Mouse (Mus musculus): ENCODE data around the gene Zdhhc17. TPM values are rescaled to one million over a fixed set of nuclear protein-coding genes. Genes with fewer than 3 reads are reported as not detected.
A peak's percentile ranks its signal among the peaks of the same experiment; 100 is the strongest.

Zdhhc17 gene
- polyA plus RNA-seq, 1 experiment: 31.6 TPM

DNA sequence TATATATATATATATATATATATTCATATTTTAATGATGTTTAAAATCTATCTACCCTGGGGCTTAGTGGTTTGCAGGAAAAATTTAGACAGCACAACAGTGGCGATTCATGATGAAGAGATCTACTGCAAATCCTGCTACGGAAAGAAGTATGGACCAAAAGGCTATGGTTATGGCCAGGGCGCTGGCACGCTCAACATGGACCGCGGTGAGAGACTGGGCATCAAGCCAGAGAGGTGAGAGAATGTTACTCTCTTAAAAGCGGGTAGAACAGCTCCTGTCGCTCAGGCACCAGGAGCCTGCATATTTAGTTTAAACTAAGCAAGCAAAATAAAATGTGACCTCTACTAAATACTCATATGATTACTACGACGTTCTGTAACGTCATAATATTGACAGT lies 74.9 kb downstream of the Zdhhc17 start:
- TF ChIP-seq POLR2A (IDR thresholded peaks at IDR 0.05; ENCODE audit: low read depth, low read length): no peak
- no peak for TF ChIP-seq CTCF (IDR thresholded peaks at IDR 0.05; ENCODE audit: borderline replicate concordance, insufficient read depth, low read length)
- Histone ChIP-seq H3K27ac (ENCODE audit: insufficient read depth, low read length) (no peak overlapping the region), H3K4me3 (ENCODE audit: insufficient read depth, low read length) (no peak overlapping the region), H3K4me1 (ENCODE audit: control insufficient read depth, insufficient read depth, low read length) (peaks cover 8% of the 10 kb centered on the region)

DNA sequence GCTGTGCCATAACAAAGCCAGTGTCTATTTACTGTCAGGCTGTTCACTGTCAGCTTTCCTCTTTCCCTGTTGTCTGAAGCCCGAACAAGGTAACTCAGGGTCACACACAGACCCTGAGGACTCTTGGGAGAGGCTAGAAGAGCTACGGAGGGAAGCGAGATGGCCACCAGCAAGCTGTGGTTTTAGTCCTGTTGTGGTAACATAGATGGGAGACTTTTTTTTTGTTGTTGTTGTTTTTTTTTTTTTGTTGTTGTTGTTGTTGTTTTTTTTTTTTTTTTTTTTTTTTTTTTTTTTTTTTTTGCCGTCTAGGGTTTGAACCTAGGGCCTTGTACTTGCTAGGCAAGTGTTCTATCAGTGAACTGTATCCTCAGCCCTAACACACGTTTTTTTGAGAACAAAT lies 76.4 kb downstream of the Zdhhc17 start:
- TF ChIP-seq POLR2A (IDR thresholded peaks at IDR 0.05; ENCODE audit: low read depth, low read length): no peak
- TF ChIP-seq CTCF (IDR thresholded peaks at IDR 0.05; ENCODE audit: borderline replicate concordance, insufficient read depth, low read length): no peak
- H3K4me3 ChIP-seq (ENCODE audit: insufficient read depth, low read length): no peak overlapping the region
- H3K27ac ChIP-seq (ENCODE audit: insufficient read depth, low read length): peak overlapping the region; percentile 43; the same call in 1 of the 2 replicates
- H3K4me1 ChIP-seq (ENCODE audit: control insufficient read depth, insufficient read depth, low read length): peaks cover 8% of the 10 kb centered on the region

DNA sequence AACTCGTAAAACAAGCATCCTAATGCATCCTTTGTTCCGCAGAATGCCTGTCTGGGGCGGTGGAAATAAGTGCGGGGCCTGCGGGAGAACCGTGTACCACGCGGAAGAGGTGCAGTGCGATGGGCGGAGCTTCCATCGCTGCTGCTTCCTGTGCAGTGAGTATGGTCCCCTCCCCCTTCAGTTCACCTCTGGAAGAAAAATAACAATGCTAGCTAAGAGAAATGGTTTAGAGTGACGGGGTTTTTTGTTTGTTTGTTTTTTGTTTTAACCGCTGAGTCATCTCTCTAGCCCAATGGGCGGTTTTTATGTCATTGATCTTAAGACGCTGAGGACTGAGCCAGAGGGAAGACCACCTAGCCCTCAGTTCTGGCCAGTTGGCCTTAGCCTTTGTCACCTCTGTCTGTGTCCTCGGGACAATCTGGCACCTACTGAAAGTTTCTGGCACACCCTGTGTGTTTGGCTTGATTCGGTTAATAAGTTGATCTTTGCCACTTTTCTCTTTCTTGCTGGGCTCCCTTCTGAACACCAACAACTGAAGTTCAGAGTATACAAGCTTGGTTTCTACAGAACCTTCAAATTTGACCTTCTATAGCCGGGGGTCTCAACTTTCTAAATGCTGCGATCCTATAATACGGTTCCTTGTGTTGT lies 77.9 kb downstream of the Zdhhc17 start:
- H3K4me1 ChIP-seq (ENCODE audit: control insufficient read depth, insufficient read depth, low read length): peaks cover 12% of the 10 kb centered on the region
- H3K27ac ChIP-seq (ENCODE audit: insufficient read depth, low read length): peak overlapping the region; percentile 14
- TF ChIP-seq CTCF (IDR thresholded peaks at IDR 0.05; ENCODE audit: borderline replicate concordance, insufficient read depth, low read length): no peak
- TF ChIP-seq POLR2A (IDR thresholded peaks at IDR 0.05; ENCODE audit: low read depth, low read length): no peak
- no peak overlapping the region for H3K4me3 ChIP-seq (ENCODE audit: insufficient read depth, low read length)

DNA sequence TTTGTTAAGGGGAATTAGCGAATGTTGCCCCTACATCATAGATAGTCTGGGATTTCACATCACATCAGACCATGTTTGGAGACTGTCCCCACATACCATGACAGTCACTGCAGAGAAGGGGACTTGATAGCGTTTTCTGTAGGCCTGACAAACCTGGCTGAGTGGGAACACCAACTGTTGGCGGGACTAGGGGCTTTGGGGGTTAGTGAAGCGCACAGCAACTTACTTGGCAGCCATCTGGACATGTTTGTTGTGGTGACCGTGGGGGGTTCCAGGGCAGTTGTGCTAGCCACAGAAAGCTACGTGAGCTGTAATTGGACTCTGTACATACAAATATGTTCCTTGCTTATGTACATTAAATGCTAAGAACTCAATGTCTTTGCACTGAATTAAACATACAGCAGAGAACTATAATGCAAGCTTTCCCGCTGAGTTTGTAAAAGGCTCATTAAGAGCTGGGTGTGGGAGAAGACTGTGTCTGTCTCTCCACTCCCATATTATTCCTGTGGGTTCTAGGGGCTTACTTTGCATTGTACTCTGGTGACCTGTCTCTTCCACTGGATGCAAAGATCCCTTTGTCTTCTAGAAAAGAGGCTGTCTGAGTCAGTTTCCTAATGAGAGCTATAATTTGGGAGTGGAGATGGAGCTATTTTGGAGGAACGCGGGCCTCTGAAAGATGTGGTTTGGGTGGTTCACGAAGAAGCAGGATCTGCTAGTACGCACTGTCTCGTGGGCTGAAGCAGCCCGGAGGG lies 78.6 kb downstream of the Zdhhc17 start:
- peaks cover 17% of the 10 kb centered on the region for H3K4me1 ChIP-seq (ENCODE audit: control insufficient read depth, insufficient read depth, low read length)

DNA sequence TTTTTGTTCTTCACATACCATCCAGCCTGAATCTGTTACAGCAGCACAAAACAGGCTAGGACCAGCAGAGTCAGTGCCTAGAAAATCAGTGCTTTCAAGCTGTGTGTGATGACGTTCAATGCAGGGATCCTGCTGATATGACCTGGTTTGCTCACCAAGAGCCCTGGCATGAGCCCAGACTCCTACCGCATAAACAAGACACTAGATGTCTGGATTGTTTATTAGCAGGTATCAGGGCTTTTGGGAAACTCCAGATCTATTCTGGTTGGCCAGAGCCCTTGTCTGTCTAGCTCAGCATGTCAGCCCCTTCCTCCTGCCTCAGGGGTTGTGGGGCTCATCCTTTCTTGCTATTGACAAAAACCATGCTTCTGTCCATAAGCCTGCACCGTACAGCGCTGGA lies 80.2 kb downstream of the Zdhhc17 start:
- Histone ChIP-seq H3K4me3 (ENCODE audit: insufficient read depth, low read length) (no peak overlapping the region), H3K27ac (ENCODE audit: insufficient read depth, low read length) (no peak overlapping the region), H3K4me1 (ENCODE audit: control insufficient read depth, insufficient read depth, low read length) (peaks cover 23% of the 10 kb centered on the region)

More for the DNA sequence above, 78.6 kb downstream of the Zdhhc17 start:
- peak overlapping the region; percentile 20; the same call in 1 of the 2 replicates for H3K27ac ChIP-seq (ENCODE audit: insufficient read depth, low read length)
- TF ChIP-seq CTCF (IDR thresholded peaks at IDR 0.05; ENCODE audit: borderline replicate concordance, insufficient read depth, low read length): no peak
- no peak for TF ChIP-seq POLR2A (IDR thresholded peaks at IDR 0.05; ENCODE audit: low read depth, low read length)
- no peak overlapping the region for H3K4me3 ChIP-seq (ENCODE audit: insufficient read depth, low read length)

DNA sequence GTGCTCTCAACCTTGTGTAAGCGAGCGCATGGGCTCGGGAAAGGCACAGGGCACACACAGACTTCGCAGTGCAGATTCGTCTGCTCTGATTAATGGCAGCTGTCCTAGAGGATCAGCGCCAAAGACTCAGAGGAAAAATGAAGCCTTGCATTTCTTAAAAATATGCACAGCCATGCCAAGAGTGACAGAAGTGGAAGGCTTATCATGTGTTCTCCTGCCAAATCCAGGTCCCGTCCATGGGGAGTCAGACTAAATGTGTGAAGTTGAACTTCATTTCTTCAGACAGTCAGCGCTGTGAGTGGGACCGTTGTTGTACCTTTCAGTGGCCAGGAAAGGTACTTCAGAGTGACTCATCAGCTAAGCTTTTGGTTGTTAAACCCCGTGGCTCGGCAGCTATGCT lies 82.4 kb downstream of the Zdhhc17 start:
- peaks cover 23% of the 10 kb centered on the region for H3K4me1 ChIP-seq (ENCODE audit: control insufficient read depth, insufficient read depth, low read length)
- peak overlapping the region; percentile 62 for H3K27ac ChIP-seq (ENCODE audit: insufficient read depth, low read length)
- H3K4me3 ChIP-seq (ENCODE audit: insufficient read depth, low read length): no peak overlapping the region
- TF ChIP-seq POLR2A (IDR thresholded peaks at IDR 0.05; ENCODE audit: low read depth, low read length): no peak
- TF ChIP-seq CTCF (IDR thresholded peaks at IDR 0.05; ENCODE audit: borderline replicate concordance, insufficient read depth, low read length): no peak

More for the DNA sequence above, 80.2 kb downstream of the Zdhhc17 start:
- TF ChIP-seq POLR2A (IDR thresholded peaks at IDR 0.05; ENCODE audit: low read depth, low read length) (no peak), CTCF (IDR thresholded peaks at IDR 0.05; ENCODE audit: borderline replicate concordance, insufficient read depth, low read length) (no peak)

DNA sequence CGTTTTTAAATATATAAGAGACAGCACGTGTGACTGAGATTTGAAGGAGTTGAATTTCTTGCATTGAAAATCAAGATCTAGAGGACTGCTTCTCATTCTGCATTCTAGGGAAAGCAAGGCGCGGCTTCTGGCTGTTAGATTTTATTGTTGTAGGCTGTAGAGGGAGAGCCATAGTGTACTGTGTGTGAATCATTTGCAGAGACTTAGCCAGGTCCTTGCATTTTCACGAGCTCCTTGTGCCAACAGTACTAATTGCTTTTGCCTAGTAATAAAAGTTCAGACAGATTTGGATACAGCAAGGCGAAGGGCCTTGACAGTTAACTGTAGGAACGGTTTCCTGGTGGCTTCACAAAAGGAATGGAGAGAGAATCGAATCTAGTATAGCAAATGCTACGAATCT lies 87.3 kb downstream of the Zdhhc17 start:
- H3K4me1 ChIP-seq (ENCODE audit: control insufficient read depth, insufficient read depth, low read length): peaks cover 18% of the 10 kb centered on the region
- TF ChIP-seq CTCF (IDR thresholded peaks at IDR 0.05; ENCODE audit: borderline replicate concordance, insufficient read depth, low read length): no peak
- no peak for TF ChIP-seq POLR2A (IDR thresholded peaks at IDR 0.05; ENCODE audit: low read depth, low read length)
- no peak overlapping the region for H3K27ac ChIP-seq (ENCODE audit: insufficient read depth, low read length)
- H3K4me3 ChIP-seq (ENCODE audit: insufficient read depth, low read length): peak overlapping the region; percentile 91; the same call in 1 of the 2 replicates

DNA sequence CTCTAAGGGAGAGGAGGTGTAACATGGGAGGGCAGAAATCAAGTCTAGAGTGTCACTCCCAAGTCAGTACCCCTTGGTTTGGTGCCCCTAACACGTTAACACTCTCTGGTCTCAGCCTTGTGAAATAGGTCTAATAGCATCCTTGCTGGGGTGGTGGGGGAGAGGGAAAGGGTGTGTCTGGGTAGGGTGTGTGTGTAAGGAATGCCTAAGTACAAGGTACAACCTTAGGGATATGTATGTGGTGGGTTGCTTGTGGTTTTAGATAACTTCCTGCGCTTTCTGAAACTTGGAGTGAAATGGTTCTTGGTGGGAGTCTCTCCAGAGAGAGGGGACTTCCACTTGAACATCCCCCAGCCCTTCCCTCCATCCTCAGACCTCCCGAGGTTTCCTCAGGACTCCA lies 88.0 kb downstream of the Zdhhc17 start:
- TF ChIP-seq CTCF (IDR thresholded peaks at IDR 0.05; ENCODE audit: borderline replicate concordance, insufficient read depth, low read length): no peak
- TF ChIP-seq POLR2A (IDR thresholded peaks at IDR 0.05; ENCODE audit: low read depth, low read length): no peak
- Histone ChIP-seq H3K27ac (ENCODE audit: insufficient read depth, low read length) (no peak overlapping the region), H3K4me1 (ENCODE audit: control insufficient read depth, insufficient read depth, low read length) (peaks cover 15% of the 10 kb centered on the region), H3K4me3 (ENCODE audit: insufficient read depth, low read length) (peak overlapping the region; percentile 91)

DNA sequence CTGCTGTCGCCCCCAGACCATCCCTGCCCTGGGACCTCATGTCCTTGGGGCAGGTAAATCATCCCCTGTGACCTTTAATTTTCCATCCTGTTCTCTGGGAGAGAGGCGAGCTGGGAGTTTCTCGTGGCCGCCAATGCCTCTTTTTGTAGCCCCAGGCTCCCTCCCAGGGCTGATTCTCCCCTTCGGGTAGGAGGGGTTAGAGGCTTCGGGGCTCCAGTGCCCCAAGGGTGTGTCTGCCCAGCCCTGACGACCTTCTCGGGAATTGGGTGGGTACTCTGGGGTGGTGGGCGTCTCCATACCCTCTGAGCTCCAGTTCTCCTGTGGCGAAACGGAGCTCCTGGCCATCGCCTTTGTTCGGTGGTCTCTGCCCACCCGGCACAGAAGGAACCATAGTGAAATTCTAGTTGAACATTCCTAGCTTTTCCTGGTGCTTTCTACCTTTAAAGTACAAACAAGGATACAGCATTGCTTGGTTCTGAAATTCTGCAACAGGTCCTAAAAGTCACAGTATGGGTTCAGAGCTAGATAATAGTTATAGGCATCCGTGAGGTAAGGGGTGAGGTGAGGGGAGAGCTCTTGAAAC lies 89.5 kb downstream of the Zdhhc17 start:
- no peak for TF ChIP-seq CTCF (IDR thresholded peaks at IDR 0.05; ENCODE audit: borderline replicate concordance, insufficient read depth, low read length)
- no peak for TF ChIP-seq POLR2A (IDR thresholded peaks at IDR 0.05; ENCODE audit: low read depth, low read length)
- H3K4me1 ChIP-seq (ENCODE audit: control insufficient read depth, insufficient read depth, low read length): peaks cover 6% of the 10 kb centered on the region
- peak overlapping the region; percentile 91 for H3K4me3 ChIP-seq (ENCODE audit: insufficient read depth, low read length)
- peak overlapping the region; percentile 45 for H3K27ac ChIP-seq (ENCODE audit: insufficient read depth, low read length)

Data from embryonic fibroblast, embryonic 13.5 days (primary cell).